Mouse (Mus musculus) urinary bladder, postnatal 25 days (tissue): ENCODE results near the gene Mfsd6l.
A peak's percentile ranks its signal among the peaks of the same experiment; 100 is the strongest.

Source experiments
- DNase-seq: peaks from one replicate; pipeline ENCODE4 v3.0.0; 2022; ENCODE audit warnings: low spot score

Gene Mfsd6l

DNA sequence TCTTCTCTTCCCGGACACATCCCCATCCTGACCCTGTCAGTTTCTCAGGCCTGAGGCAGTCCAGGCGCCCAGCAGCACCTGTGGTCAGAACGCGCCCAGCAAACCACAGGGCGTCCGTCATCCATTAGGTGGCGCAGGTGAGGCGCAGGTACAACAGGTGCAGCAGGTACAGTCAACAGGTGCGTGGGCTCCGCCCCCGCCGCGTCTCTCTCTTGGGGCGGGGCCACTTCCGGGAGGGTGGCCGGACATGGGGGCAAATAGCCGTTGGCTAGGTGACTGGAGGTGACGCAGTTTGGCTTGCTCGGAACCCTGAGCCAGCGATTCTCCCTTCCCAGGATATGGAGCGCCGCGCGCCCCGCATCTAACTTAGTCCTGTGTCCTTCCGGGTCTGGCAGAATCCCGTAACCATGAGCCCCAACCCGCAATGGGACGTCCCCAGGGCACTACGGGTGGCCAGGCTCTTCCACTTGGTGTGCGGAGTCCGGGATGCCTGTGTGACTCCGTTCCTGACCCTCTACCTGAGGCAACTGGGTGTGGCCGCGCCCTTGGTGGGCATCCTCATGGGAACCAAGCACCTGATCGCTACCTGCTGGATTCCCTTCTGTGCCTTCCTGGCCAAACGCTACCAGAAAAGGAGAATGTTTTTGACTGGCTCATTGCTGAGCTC, at the start of gene Mfsd6l:
Mfsd6l (plus strand) TSS at position 269 of the 667 bp plus-strand sequence.
- DNase-seq: peak; percentile 72

DNA sequence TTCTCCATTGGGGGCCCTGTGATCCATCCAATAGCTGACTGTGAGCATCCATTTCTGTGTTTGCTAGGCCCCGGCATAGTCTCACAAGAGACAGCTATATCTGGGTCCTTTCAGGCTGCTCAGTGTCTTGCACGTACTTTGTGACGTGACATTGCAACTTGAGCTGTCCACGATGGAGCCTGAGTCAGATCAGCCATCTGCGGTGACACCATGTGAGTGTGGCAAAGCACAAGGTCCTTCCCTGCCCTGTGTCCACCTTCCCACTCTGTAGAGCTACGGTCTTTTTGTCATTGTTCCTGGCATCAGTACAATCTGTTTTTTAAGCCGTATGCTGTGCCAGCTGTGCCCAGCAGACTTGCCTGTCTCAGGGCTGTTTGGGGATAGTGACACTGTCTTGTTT, 48.7 kb upstream of the Mfsd6l start:
- no peak for DNase-seq

DNA sequence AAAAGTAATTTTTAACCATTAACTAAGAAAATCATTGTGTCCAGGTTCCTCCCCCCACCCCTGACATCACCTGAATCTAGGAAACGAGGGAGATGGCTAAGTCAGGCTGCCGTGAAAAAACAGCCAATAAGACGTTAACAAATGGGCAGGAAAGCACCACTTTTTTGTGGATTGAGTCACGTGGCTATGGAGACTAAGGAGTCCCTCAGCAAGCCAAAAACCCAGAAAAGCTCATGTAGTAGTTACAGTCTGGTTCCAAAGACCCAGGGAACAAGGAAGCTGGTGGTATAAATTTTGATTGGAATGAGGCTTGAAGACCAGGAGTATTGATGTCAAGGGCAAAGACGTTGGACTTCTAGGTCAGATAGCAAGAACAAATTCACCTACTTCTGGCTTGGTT, 47.4 kb upstream of the Mfsd6l start:
- DNase-seq: no peak

GRCm38 (mm10) chr11:68509194-68509593, 46.8 kb upstream of the Mfsd6l start:
- DNase-seq: no peak

DNA sequence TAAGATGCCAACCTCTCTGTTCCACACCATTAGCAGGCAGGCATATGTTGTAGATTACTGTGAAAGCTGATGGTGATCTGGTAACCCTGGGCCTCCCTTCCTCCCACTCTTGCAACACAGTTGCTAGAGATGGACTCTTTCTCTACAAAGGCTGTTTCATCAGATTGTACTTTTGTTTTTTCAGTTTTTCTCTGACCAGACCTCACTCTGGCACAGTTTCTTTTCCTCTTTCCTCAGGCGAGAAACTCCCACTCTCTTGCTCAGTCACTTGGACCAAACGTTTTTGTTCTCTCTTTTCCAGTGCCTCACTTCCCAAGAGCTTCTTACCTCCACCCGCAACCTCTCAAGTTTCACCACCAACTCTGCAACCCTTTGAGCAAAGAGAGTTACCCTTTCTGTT, 42.0 kb upstream of the Mfsd6l start:
- no peak for DNase-seq

DNA sequence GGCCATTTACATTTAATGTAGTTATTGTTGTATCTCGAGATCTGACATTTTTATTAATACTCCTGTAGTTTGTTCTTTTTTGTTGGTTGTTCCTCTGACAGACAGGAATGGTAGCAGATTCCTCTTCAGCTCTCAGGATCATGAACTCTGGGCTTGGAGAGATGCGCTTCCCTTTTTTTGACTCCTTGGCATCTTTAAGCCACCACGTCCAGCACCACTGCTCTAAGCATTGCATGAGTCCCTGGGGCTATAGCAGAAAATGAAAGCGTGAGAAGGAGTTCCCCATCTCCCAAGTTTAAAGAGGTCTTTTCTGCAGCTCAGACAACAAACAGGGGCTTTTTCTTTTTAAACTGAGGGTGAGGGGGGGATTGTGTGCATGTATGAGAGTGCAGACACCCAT, 36.6 kb upstream of the Mfsd6l start:
- no peak for DNase-seq

DNA sequence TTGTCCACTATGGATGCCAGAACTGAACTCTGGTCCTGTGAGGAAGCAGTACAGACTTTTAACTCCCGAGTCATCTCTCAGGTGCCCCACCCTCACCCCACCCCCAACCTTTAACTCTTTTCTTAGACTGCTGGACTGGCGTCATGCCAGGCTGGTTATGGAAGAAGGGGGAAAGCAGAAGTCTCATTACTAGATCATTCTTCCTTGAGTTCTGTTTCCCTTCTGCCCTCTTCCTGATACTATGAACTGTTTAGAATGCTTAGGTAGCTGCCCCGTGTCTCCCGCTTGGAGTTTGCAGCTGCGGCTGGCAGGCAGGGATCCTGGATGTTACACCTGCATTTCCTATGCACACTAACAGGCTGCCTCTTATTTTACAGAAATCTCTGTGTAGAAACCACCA, 36.2 kb upstream of the Mfsd6l start:
- DNase-seq: no peak

- no peak for DNase-seq
These were observed 35.5 kb upstream of the Mfsd6l start for GRCm38 (mm10) chr11:68520439-68520838.

GRCm38 (mm10) chr11:68521352-68521751, 34.6 kb upstream of the Mfsd6l start:
- no peak for DNase-seq

- no peak for DNase-seq
These were observed 29.5 kb upstream of the Mfsd6l start for GRCm38 (mm10) chr11:68526441-68526840.

GRCm38 (mm10) chr11:68531066-68531806, 24.8 kb upstream of the Mfsd6l start:
- no peak for DNase-seq

- no peak for DNase-seq
These were observed 23.9 kb upstream of the Mfsd6l start for GRCm38 (mm10) chr11:68531941-68532535.

DNA sequence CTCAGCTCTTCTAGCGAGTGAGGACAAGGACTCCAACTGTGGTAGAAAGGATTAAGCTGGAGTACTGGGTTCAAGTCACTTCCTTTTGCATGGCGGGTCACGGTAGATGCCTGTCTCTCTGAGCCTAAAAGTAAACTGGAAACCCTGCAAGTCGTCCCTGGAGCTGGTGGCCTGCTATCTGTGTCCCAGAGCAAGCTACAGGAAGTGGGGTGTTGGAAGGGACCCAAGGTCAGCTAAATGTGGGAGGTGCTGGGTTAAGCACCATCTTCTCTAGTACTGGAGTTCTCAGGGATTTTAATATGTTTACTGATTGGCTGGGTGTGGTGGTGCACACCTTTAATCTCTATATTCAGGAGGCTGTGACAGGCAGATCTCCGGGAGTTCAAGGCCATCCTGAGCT, 23.2 kb upstream of the Mfsd6l start:
- DNase-seq: no peak

- DNase-seq: no peak
These were observed 22.0 kb upstream of the Mfsd6l start for GRCm38 (mm10) chr11:68533971-68534475.

DNA sequence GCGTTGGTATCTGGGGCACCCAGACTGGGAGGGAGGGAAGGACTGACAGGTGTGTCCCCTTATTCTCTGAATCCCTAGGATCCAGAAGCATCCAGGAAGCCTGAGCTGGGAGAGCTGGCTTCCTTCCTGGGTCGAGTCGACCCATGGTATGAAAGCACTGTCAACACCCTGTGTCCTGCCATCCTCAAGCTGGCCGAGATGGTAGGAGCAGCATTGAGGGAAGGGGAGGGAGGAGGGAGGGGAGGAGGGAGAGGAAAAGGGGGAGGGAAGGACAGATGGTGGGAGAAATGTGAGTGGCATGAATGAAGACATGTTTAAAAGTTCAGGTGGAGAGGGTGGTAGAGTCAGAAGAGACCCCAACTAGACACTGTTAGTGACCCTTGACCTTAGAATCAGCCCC, 20.0 kb upstream of the Mfsd6l start:
- no peak for DNase-seq

DNA sequence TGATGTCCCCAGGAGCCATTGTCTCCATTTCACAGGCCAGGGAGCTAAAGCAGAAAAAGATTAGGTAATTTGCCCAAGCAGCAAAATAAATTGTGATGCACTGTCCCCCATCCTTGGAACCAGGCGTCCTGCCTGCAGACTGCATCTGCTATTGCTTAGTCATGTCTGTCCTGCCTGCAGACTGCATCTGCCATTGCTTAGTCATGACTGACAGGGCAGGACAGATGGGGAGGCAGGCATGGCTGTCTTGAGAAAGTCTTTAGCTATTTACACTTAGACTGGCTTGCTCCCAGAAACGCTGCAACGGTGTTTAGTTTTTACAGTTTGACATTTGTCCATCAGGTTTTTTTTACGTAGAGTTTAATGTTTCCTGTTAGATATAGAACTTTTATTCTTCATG, 19.5 kb upstream of the Mfsd6l start:
- no peak for DNase-seq

DNA sequence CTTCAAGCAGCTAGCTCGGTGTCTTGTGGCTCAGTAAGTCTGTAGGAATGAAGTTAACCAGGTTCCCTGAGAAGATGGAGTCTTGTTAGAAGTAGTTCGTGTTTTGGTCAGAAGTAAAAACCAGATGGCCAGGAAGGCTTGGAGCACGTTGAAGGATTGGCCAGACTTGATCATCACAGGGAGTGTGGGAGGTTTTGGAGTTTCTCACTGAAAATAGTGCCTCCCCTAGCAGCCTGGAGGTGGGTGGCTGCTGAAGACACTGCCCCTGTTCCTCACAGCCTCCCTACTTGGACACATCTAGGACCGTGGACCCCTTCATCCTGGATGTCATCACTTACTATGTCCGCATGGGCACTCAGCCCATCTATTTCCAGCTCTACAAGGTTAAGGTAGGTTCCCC, 16.4 kb upstream of the Mfsd6l start:
- no peak for DNase-seq

DNA sequence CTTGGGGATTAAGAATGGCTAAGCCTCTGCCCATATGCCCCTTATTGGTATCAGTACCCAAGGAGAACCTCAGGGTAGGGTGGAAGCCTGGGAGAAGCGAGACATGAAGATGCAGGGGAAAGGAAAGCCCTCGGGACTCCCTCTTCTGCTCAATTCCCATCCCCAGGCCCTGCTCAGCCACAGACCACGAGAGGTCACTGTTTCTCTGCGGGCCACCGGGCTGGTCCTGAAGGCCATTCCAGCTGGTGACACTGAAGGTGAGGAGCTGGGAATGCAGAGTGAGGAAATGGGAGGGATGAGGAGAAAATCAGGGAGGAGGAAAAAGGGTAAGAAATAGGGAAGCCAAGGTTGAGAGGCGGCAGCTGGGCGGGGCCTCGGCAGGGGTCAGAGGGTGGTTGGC, 11.4 kb upstream of the Mfsd6l start:
- no peak for DNase-seq

- no peak for DNase-seq
These were observed 10.8 kb upstream of the Mfsd6l start for GRCm38 (mm10) chr11:68545172-68545571.

GRCm38 (mm10) chr11:68545682-68546222, 10.2 kb upstream of the Mfsd6l start:
- DNase-seq: no peak

- DNase-seq: no peak
These were observed 8.5 kb upstream of the Mfsd6l start for GRCm38 (mm10) chr11:68547484-68547883.

- DNase-seq: no peak
These were observed 6.4 kb upstream of the Mfsd6l start for GRCm38 (mm10) chr11:68549597-68549996.

- no peak for DNase-seq
These were observed 5.6 kb upstream of the Mfsd6l start for GRCm38 (mm10) chr11:68550358-68550757.
